Mouse (Mus musculus): ENCODE results near the gene Gns. TPM values are rescaled to one million over a fixed set of nuclear protein-coding genes. Genes with fewer than 3 reads are reported as not detected.
"Not testable (repeated sequence)": the region's sequence is repeated elsewhere in the genome, so short reads cannot be mapped to it uniquely, and the experiment has no call there.

Gns gene
- 100 to 1,000 TPM; 121 to 130 TPM for total RNA-seq (2021)
- long read RNA-seq, experiment 1, transcript Gns-201 (14 exons, 3,855 nt) = major isoform, 60 of 72 reads
- long read RNA-seq, experiment 1, partial matches to known transcripts = 3 of 72 reads
- long read RNA-seq, experiment 1, other reads (novel, unspliced or antisense) = 8 of 72 reads
- long read RNA-seq, experiment 2, transcript Gns-201 (14 exons, 3,855 nt) = major isoform, 109 of 160 reads
- long read RNA-seq, experiment 2, transcript Gns-208 (2 exons, 1,358 nt) = minor isoform, 7 of 160 reads
- long read RNA-seq, experiment 2, partial matches to known transcripts = 19 of 160 reads
- long read RNA-seq, experiment 2, other reads (novel, unspliced or antisense) = 24 of 160 reads

- peak; percentile 86 to 92 for DNase-seq (ENCODE audit: low spot score in 2 of 2)
These were observed at the start of gene Gns for GRCm38 (mm10) chr10:121364801-121365564. Gns (plus strand) TSS chr10:121365090.

- DNase-seq (ENCODE audit: low spot score in 2 of 2) = no peak
These were observed 49.3 kb upstream of the Gns start for GRCm38 (mm10) chr10:121315321-121316283.

- DNase-seq (ENCODE audit: low spot score in 2 of 2) = no peak
These were observed 48.5 kb upstream of the Gns start for GRCm38 (mm10) chr10:121316361-121316760.

- no peak for DNase-seq (ENCODE audit: low spot score in 2 of 2)
These were observed 46.4 kb upstream of the Gns start for GRCm38 (mm10) chr10:121318397-121318950.

GRCm38 (mm10) chr10:121323493-121323892, 41.4 kb upstream of the Gns start:
- DNase-seq (ENCODE audit: low spot score in 2 of 2) = no peak

- no peak for DNase-seq (ENCODE audit: low spot score in 2 of 2)
These were observed 38.7 kb upstream of the Gns start for GRCm38 (mm10) chr10:121326167-121326566.

GRCm38 (mm10) chr10:121329586-121329985, 35.3 kb upstream of the Gns start:
- DNase-seq (ENCODE audit: low spot score in 2 of 2) = no peak

- peak; percentile 33 to 41 for DNase-seq (ENCODE audit: low spot score in 2 of 2)
These were observed 34.0 kb upstream of the Gns start for GRCm38 (mm10) chr10:121330940-121331339.

GRCm38 (mm10) chr10:121334576-121334975, 30.3 kb upstream of the Gns start:
- peak in 1 of 2 experiments; percentile 35 for DNase-seq (ENCODE audit: low spot score in 2 of 2)

- not testable (repeated sequence) for DNase-seq (ENCODE audit: low spot score in 2 of 2)
These were observed 28.4 kb upstream of the Gns start for GRCm38 (mm10) chr10:121336536-121336935.

GRCm38 (mm10) chr10:121340754-121341593, 23.9 kb upstream of the Gns start:
- DNase-seq (ENCODE audit: low spot score in 2 of 2) = no peak

GRCm38 (mm10) chr10:121342260-121342659, 22.6 kb upstream of the Gns start:
- no peak for DNase-seq (ENCODE audit: low spot score in 2 of 2)

- no peak for DNase-seq (ENCODE audit: low spot score in 2 of 2)
These were observed 21.0 kb upstream of the Gns start for GRCm38 (mm10) chr10:121343867-121344266.

GRCm38 (mm10) chr10:121349244-121349643, 15.6 kb upstream of the Gns start:
- DNase-seq (ENCODE audit: low spot score in 2 of 2) = no peak

GRCm38 (mm10) chr10:121350357-121351065, 14.4 kb upstream of the Gns start:
- DNase-seq (ENCODE audit: low spot score in 2 of 2) = no peak

GRCm38 (mm10) chr10:121351066-121351581, 13.8 kb upstream of the Gns start, which contains the start of gene Tbc1d30:
Tbc1d30 (minus strand) TSS chr10:121351278.
- peak in 1 of 2 experiments; percentile 26 for DNase-seq (ENCODE audit: low spot score in 2 of 2)

- no peak for DNase-seq (ENCODE audit: low spot score in 2 of 2)
These were observed 13.1 kb upstream of the Gns start for GRCm38 (mm10) chr10:121351692-121352290.

GRCm38 (mm10) chr10:121360358-121360757, 4.5 kb upstream of the Gns start:
- no peak for DNase-seq (ENCODE audit: low spot score in 2 of 2)

- DNase-seq (ENCODE audit: low spot score in 2 of 2) = no peak
These were observed 1.7 kb upstream of the Gns start for GRCm38 (mm10) chr10:121363201-121363600.
